Comparison of ENCODE assay signal across 8 mouse cellular contexts in genomic region chr11:69171626-69172025, GRCm38 (mm10). TPM values are rescaled to one million over a fixed set of nuclear protein-coding genes. Genes with fewer than 3 reads are reported as not detected.
DNase-seq lines count a peak whose midpoint lies in the region; ATAC-seq and TF ChIP-seq lines count a peak whose summit lies in the region.

No protein-coding gene starts in this region.

- H3K9ac ChIP-seq in forebrain, postnatal 0 days: no peak overlapping the region
- no peak overlapping the region for H3K9ac ChIP-seq in forebrain, embryonic 13.5 days
- H3K9ac ChIP-seq in hindbrain, postnatal 0 days (replicated peaks; ENCODE audit: low read length): no peak overlapping the region

- H3K4me3 ChIP-seq in forebrain, postnatal 0 days (ENCODE audit: low read depth, low read length): no peak overlapping the region
- H3K4me3 ChIP-seq in forebrain, embryonic 13.5 days: no peak overlapping the region
- no peak overlapping the region for H3K4me3 ChIP-seq in hindbrain, postnatal 0 days (ENCODE audit: low read length)
- H3K4me3 ChIP-seq in thymus, adult 2 months (ENCODE audit: control insufficient read depth, insufficient read depth, low read length): no peak overlapping the region

- no peaks in the 10 kb centered on the region for H3K36me3 ChIP-seq in forebrain, postnatal 0 days (ENCODE audit: insufficient read depth)
- H3K36me3 ChIP-seq in forebrain, embryonic 13.5 days (ENCODE audit: poor library complexity, severe bottlenecking): no peaks in the 10 kb centered on the region
- H3K36me3 ChIP-seq in hindbrain, postnatal 0 days (ENCODE audit: insufficient read depth, low read length): no peaks in the 10 kb centered on the region
- H3K36me3 ChIP-seq in thymus, adult 2 months (ENCODE audit: control insufficient read depth, insufficient read depth, low read length): no peaks in the 10 kb centered on the region

- peak; percentile 88 for TF ChIP-seq CTCF in forebrain, postnatal 0 days (IDR thresholded peaks at IDR 0.05; ENCODE audit: low read depth)
- peak; percentile 92 for TF ChIP-seq CTCF in hindbrain, postnatal 0 days (IDR thresholded peaks at IDR 0.05; ENCODE audit: low read depth)
- TF ChIP-seq CTCF in thymus, adult 2 months (IDR thresholded peaks at IDR 0.05; ENCODE audit: borderline replicate concordance, control insufficient read depth, extremely low read depth, insufficient read depth, low read length, poor library complexity): peak; percentile 85; the same call in 1 of the 2 replicates

- H3K9me3 ChIP-seq in forebrain, postnatal 0 days (ENCODE audit: low read length): no peaks in the 10 kb centered on the region
- H3K9me3 ChIP-seq in forebrain, embryonic 13.5 days (replicated peaks): no peaks in the 10 kb centered on the region
- no peaks in the 10 kb centered on the region for H3K9me3 ChIP-seq in hindbrain, postnatal 0 days (ENCODE audit: low read length)

- no peak for TF ChIP-seq POLR2A in thymus, adult 2 months (IDR thresholded peaks at IDR 0.05; ENCODE audit: control insufficient read depth, extremely low read depth, insufficient read depth, low read length, poor library complexity)

- no peaks in the 10 kb centered on the region for H3K27me3 ChIP-seq in forebrain, postnatal 0 days (ENCODE audit: insufficient read depth, low read length)
- no peaks in the 10 kb centered on the region for H3K27me3 ChIP-seq in forebrain, embryonic 13.5 days
- H3K27me3 ChIP-seq in hindbrain, postnatal 0 days (ENCODE audit: insufficient read depth, low read length): no peaks in the 10 kb centered on the region
- no peaks in the 10 kb centered on the region for H3K27me3 ChIP-seq in thymus, adult 2 months (ENCODE audit: control insufficient read depth, insufficient read depth, low read length)

- WGBS in forebrain, postnatal 0 days: 26% methylated on average over 7 of the region's 7 CpGs
- WGBS in forebrain, embryonic 13.5 days: 28% methylated on average over 7 of the region's 7 CpGs
- WGBS in hindbrain, postnatal 0 days: 25% methylated on average over 7 of the region's 7 CpGs
- 35% methylated on average over 7 of the region's 7 CpGs for WGBS in thymus, adult 2 months

- no peak for ATAC-seq in forebrain, postnatal 0 days
- no peak for ATAC-seq in forebrain, embryonic 13.5 days
- no peak for ATAC-seq in hindbrain, postnatal 0 days

- peak; percentile 60 for DNase-seq in forebrain, postnatal 0 days
- peak; percentile 76 for DNase-seq in urinary bladder, postnatal 14 days (ENCODE audit: low spot score)
- no peak for DNase-seq in urinary bladder, adult 2 months (ENCODE audit: low spot score)
- peak; percentile 36 for DNase-seq in embryo, embryonic 9.5 days (ENCODE audit: extremely low spot score)
- DNase-seq in hindbrain, postnatal 0 days (ENCODE audit: low spot score): peak; percentile 64
- peak; percentile 68 for DNase-seq in lung, postnatal 36 days
- peak; percentile 42 for DNase-seq in thymus, adult 2 months

- no peak overlapping the region for H3K27ac ChIP-seq in forebrain, postnatal 0 days (ENCODE audit: low read depth, low read length)
- H3K27ac ChIP-seq in forebrain, embryonic 13.5 days: no peak overlapping the region
- H3K27ac ChIP-seq in hindbrain, postnatal 0 days: no peak overlapping the region
- no peak overlapping the region for H3K27ac ChIP-seq in thymus, adult 2 months (ENCODE audit: control insufficient read depth, insufficient read depth, low read length)

- H3K4me1 ChIP-seq in forebrain, postnatal 0 days (ENCODE audit: insufficient read depth): no peaks in the 10 kb centered on the region
- H3K4me1 ChIP-seq in forebrain, embryonic 13.5 days: no peaks in the 10 kb centered on the region
- H3K4me1 ChIP-seq in hindbrain, postnatal 0 days (ENCODE audit: insufficient read depth, low read length): no peaks in the 10 kb centered on the region
- H3K4me1 ChIP-seq in thymus, adult 2 months (replicated peaks; ENCODE audit: control insufficient read depth, insufficient read depth, low read length): no peaks in the 10 kb centered on the region

- H3K4me2 ChIP-seq in forebrain, postnatal 0 days (ENCODE audit: low read depth): no peak overlapping the region
- no peak overlapping the region for H3K4me2 ChIP-seq in forebrain, embryonic 13.5 days
- no peak overlapping the region for H3K4me2 ChIP-seq in hindbrain, postnatal 0 days (ENCODE audit: low read depth, low read length)

RNA-seq across cellular contexts. Expression of gene Alox12b, which starts 14.8 kb away (rescaled TPM):
- 0.19 and 0.38 TPM in 2 replicates for total RNA-seq in forebrain, postnatal 0 days (2014; rRNA removed)
- 0.15 and 0.46 TPM in 2 replicates for polyA plus RNA-seq in forebrain, postnatal 0 days (2015; fragmentation: Nextera tagmentation; extraction: Ambion mirVana)
- not detected in 2 replicates for polyA plus RNA-seq in forebrain, embryonic 13.5 days (2015; fragmentation: Nextera tagmentation; extraction: Ambion mirVana)
- 0.03 TPM in 1 of 2 replicates, not detected in the other for polyA plus RNA-seq in urinary bladder, adult 2 months (2012; rRNA removed)
- total RNA-seq in hindbrain, postnatal 0 days (2014; rRNA removed): 1.7 and 2.0 TPM in 2 replicates
- 1.1 and 1.2 TPM in 2 replicates for polyA plus RNA-seq in hindbrain, postnatal 0 days (2015; fragmentation: Nextera tagmentation; extraction: Ambion mirVana)
- 1.00 and 1.1 TPM in 2 replicates for polyA plus RNA-seq in thymus, adult 2 months (2012; rRNA removed)

RNA-seq across cellular contexts. Expression of gene Alox8, which starts 26.0 kb away (rescaled TPM):
- 1.2 and 1.7 TPM in 2 replicates for total RNA-seq in forebrain, postnatal 0 days (2014; rRNA removed)
- 0.34 and 0.54 TPM in 2 replicates for polyA plus RNA-seq in forebrain, postnatal 0 days (2015; fragmentation: Nextera tagmentation; extraction: Ambion mirVana)
- polyA plus RNA-seq in forebrain, embryonic 13.5 days (2015; fragmentation: Nextera tagmentation; extraction: Ambion mirVana): not detected in 2 replicates
- polyA plus RNA-seq in urinary bladder, adult 2 months (2012; rRNA removed): 0.14 and 0.60 TPM in 2 replicates
- total RNA-seq in hindbrain, postnatal 0 days (2014; rRNA removed): 3.1 and 5.8 TPM in 2 replicates
- polyA plus RNA-seq in hindbrain, postnatal 0 days (2015; fragmentation: Nextera tagmentation; extraction: Ambion mirVana): 1.2 and 1.5 TPM in 2 replicates
- polyA plus RNA-seq in thymus, adult 2 months (2012; rRNA removed): 0.43 and 0.57 TPM in 2 replicates

RNA-seq across cellular contexts. Expression of gene Aloxe3, which starts 45.9 kb away (rescaled TPM):
- 10.0 and 11.6 TPM in 2 replicates for total RNA-seq in forebrain, postnatal 0 days (2014; rRNA removed)
- 8.5 and 14.9 TPM in 2 replicates for polyA plus RNA-seq in forebrain, postnatal 0 days (2015; fragmentation: Nextera tagmentation; extraction: Ambion mirVana)
- polyA plus RNA-seq in forebrain, embryonic 13.5 days (2015; fragmentation: Nextera tagmentation; extraction: Ambion mirVana): 1.5 TPM in 1 of 2 replicates, not detected in the other
- 4.2 and 5.4 TPM in 2 replicates for polyA plus RNA-seq in urinary bladder, adult 2 months (2012; rRNA removed)
- 12.5 and 14.2 TPM in 2 replicates for total RNA-seq in hindbrain, postnatal 0 days (2014; rRNA removed)
- polyA plus RNA-seq in hindbrain, postnatal 0 days (2015; fragmentation: Nextera tagmentation; extraction: Ambion mirVana): 13.0 and 13.5 TPM in 2 replicates
- 2.0 and 2.5 TPM in 2 replicates for polyA plus RNA-seq in thymus, adult 2 months (2012; rRNA removed)

RNA-seq across cellular contexts. Expression of gene 9130213A22Rik, which starts 49.2 kb away (rescaled TPM):
- total RNA-seq in forebrain, postnatal 0 days (2014; rRNA removed): 0.23 and 0.62 TPM in 2 replicates
- 0.58 and 0.69 TPM in 2 replicates for polyA plus RNA-seq in forebrain, postnatal 0 days (2015; fragmentation: Nextera tagmentation; extraction: Ambion mirVana)
- 0.21 and 0.34 TPM in 2 replicates for polyA plus RNA-seq in forebrain, embryonic 13.5 days (2015; fragmentation: Nextera tagmentation; extraction: Ambion mirVana)
- 0.74 and 0.78 TPM in 2 replicates for polyA plus RNA-seq in urinary bladder, adult 2 months (2012; rRNA removed)
- 1.2 and 1.4 TPM in 2 replicates for total RNA-seq in hindbrain, postnatal 0 days (2014; rRNA removed)
- 1.0 and 1.2 TPM in 2 replicates for polyA plus RNA-seq in hindbrain, postnatal 0 days (2015; fragmentation: Nextera tagmentation; extraction: Ambion mirVana)
- 0.65 and 1.3 TPM in 2 replicates for polyA plus RNA-seq in thymus, adult 2 months (2012; rRNA removed)

RNA-seq across cellular contexts. Expression of gene Hes7, which starts 51.4 kb away (rescaled TPM):
- 1.2 and 1.6 TPM in 2 replicates for total RNA-seq in forebrain, postnatal 0 days (2014; rRNA removed)
- polyA plus RNA-seq in forebrain, postnatal 0 days (2015; fragmentation: Nextera tagmentation; extraction: Ambion mirVana): 1.1 and 1.3 TPM in 2 replicates
- polyA plus RNA-seq in forebrain, embryonic 13.5 days (2015; fragmentation: Nextera tagmentation; extraction: Ambion mirVana): 0.12 and 0.21 TPM in 2 replicates
- polyA plus RNA-seq in urinary bladder, adult 2 months (2012; rRNA removed): 0.24 and 0.37 TPM in 2 replicates
- total RNA-seq in hindbrain, postnatal 0 days (2014; rRNA removed): 1.4 and 2.5 TPM in 2 replicates
- 1.3 and 1.9 TPM in 2 replicates for polyA plus RNA-seq in hindbrain, postnatal 0 days (2015; fragmentation: Nextera tagmentation; extraction: Ambion mirVana)
- polyA plus RNA-seq in thymus, adult 2 months (2012; rRNA removed): 0.69 and 1.1 TPM in 2 replicates
